Mouse (Mus musculus) embryonic facial prominence, embryonic 10.5 days (tissue): ENCODE data around the gene Traf3. TPM values are rescaled to one million over a fixed set of nuclear protein-coding genes. Genes with fewer than 3 reads are reported as not detected.

ENCODE experiments used
- DNase-seq: peaks from one replicate; pipeline ENCODE4 v3.0.0-alpha.2; 2017; ENCODE audit warnings: low spot score
- H3K27ac ChIP-seq: fragments of 300-500 bp; sonication (generic); replicated peaks from 2 replicates; pipeline ENCODE4 v1.5.1; 2016; ENCODE audit warnings: mild to moderate bottlenecking
- H3K27me3 ChIP-seq: fragments of 300-500 bp; sonication (generic); replicated peaks from 2 replicates; pipeline ENCODE4 v1.6.1; 2016; ENCODE audit warnings: low read depth, mild to moderate bottlenecking; ENCODE audit not compliant: poor library complexity, severe bottlenecking
- H3K36me3 ChIP-seq: fragments of 300-500 bp; sonication (generic); replicated peaks from 2 replicates; pipeline ENCODE4 v1.6.1; 2016; ENCODE audit warnings: mild to moderate bottlenecking, moderate library complexity
- H3K4me1 ChIP-seq: fragments of 300-500 bp; sonication (generic); 2 replicates; pipeline ENCODE4 v1.6.1; 2016
- H3K4me3 ChIP-seq: fragments of 300-500 bp; sonication (generic); 2 replicates; pipeline ENCODE4 v1.5.1; 2016; ENCODE audit warnings: mild to moderate bottlenecking, moderate library complexity
- H3K9me3 ChIP-seq: fragments of 300-500 bp; sonication (generic); 2 replicates; pipeline ENCODE4 v1.6.1; 2016; ENCODE audit warnings: mild to moderate bottlenecking
- WGBS: fragments of 180-500 bp; shearing (Covaris S2); methylation state at CpG from one replicate; pipeline ENCODE4 v1.1.7; 2016; 5-methylcytosine and 5-hydroxymethylcytosine counted together
- polyA plus RNA-seq: library from polyadenylated mRNA; unstranded; fragments of >200 nt; fragmentation: Nextera tagmentation; extraction: Ambion mirVana; gene quantifications from 2 replicates; pipeline ENCODE4 v1.2.1, GENCODE M21; 2016

Traf3 gene
- polyA plus RNA-seq, 1 experiment from 2014 or later: 9.5 TPM

- 92% methylated on average over 14 of the region's 14 CpGs for WGBS
- Histone ChIP-seq H3K27ac (no peak overlapping the region), H3K4me3 (no peak overlapping the region), H3K9me3 (no peaks in the 10 kb centered on the region), H3K36me3 (peaks cover 98% of the 10 kb centered on the region), H3K4me1 (no peaks in the 10 kb centered on the region), H3K27me3 (no peaks in the 10 kb centered on the region)
- DNase-seq: no peak
These were observed 143.8 kb downstream of the Traf3 start for GRCm38 (mm10) chr12:111309931-111310330.

GRCm38 (mm10) chr12:111311775-111312174 is 145.6 kb downstream of the Traf3 start:
- H3K4me3 ChIP-seq: no peak overlapping the region
- H3K36me3 ChIP-seq: peaks cover 98% of the 10 kb centered on the region
- no peaks in the 10 kb centered on the region for H3K4me1 ChIP-seq
- WGBS: 90% methylated on average over 10 of the region's 10 CpGs
- H3K27ac ChIP-seq: no peak overlapping the region
- H3K9me3 ChIP-seq: no peaks in the 10 kb centered on the region
- no peak for DNase-seq
- no peaks in the 10 kb centered on the region for H3K27me3 ChIP-seq

GRCm38 (mm10) chr12:111314273-111314672 is 148.1 kb downstream of the Traf3 start:
- DNase-seq: no peak
- peaks cover 100% of the 10 kb centered on the region for H3K36me3 ChIP-seq
- no peak overlapping the region for H3K27ac ChIP-seq
- no peaks in the 10 kb centered on the region for H3K4me1 ChIP-seq
- WGBS: 94% methylated on average over 7 of the region's 7 CpGs
- H3K9me3 ChIP-seq: no peaks in the 10 kb centered on the region
- H3K27me3 ChIP-seq: no peaks in the 10 kb centered on the region
- H3K4me3 ChIP-seq: no peak overlapping the region

Other genes with a start within 250 kb of the Traf3 start
- gene Ankrd9, start 187.3 kb upstream of the Traf3 start, polyA plus RNA-seq: 14.2 and 14.6 TPM in 2 replicates
- gene Rcor1, start 127.0 kb upstream of the Traf3 start, polyA plus RNA-seq: 7.4 and 8.0 TPM in 2 replicates
- not detected in 2 replicates for gene 4930595D18Rik, start 18.1 kb downstream of the Traf3 start, polyA plus RNA-seq
- 0.16 and 0.25 TPM in 2 replicates for gene Amn, start 104.7 kb downstream of the Traf3 start, polyA plus RNA-seq
- 32.6 and 32.7 TPM in 2 replicates for gene Cdc42bpb, start 211.3 kb downstream of the Traf3 start, polyA plus RNA-seq
- gene Lbhd2, start 240.4 kb downstream of the Traf3 start, polyA plus RNA-seq: not detected in 2 replicates